Mouse (Mus musculus) lung, postnatal 10 days (tissue): ENCODE measurements around the gene Ctse.

Experiments
- DNase-seq: peaks from one replicate; pipeline ENCODE4 v3.0.0; 2021

Gene Ctse

GRCm38 (mm10) chr1:131637791-131638540 lies at the start of gene Ctse:
Ctse (plus strand) TSS chr1:131638306.
- DNase-seq: peak; percentile 28

DNA sequence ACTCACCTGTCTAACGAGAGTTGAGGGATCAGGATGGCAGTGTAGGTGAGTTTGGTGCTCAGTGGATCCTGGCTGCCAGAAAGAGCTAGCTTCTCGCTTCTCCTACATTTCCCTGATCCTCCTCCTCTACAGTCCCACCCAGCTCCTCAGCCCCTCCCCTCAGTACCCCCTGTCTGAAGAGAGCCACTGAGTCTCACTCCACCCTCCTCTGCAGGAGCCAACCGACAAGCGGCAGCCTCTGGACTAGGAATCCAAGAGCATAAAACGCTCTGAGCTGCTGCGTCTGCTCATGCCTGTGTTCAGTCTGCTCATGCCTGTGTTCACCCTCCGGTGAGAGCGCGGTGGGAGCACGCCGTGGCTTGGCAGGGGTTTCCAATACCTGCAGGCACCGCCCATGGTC lies 39.2 kb upstream of the Ctse start, which contains the start of gene Avpr1b:
Avpr1b (plus strand) TSS at position 335 of the 400 bp plus-strand sequence.
- DNase-seq: no peak

- no peak for DNase-seq
Measured at GRCm38 (mm10) chr1:131600314-131600713, 37.8 kb upstream of the Ctse start.

- no peak for DNase-seq
Measured at GRCm38 (mm10) chr1:131606719-131607118, 31.4 kb upstream of the Ctse start.

DNA sequence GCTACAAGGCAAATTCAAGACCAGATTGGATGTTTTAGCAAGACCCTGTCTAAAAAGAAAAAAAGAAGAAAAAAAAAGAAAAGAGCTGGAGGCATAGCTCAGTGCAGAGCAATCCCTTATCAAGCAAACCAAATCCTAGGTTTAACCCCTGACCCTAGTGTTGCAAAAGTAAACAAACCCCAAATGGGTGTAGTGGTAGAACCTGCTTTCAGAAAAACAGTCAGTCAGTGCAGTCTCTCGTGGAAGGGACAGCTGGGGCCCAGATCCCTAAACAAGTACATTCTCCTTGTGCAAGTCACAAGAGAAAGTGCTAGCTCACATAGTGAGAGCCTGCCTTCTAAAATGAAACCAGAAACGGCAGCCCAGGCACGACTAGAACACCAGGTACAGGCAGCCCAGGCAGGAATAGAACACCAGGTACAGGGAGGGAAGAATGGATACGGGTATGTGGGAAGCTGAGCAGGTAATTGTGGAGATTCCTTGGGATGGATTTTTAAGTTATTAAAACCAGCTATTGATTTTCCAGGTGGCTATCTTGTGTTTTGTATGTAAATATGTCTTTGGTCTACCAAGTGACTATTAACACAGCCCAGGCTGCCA lies 25.4 kb upstream of the Ctse start:
- DNase-seq: peak; percentile 16

DNA sequence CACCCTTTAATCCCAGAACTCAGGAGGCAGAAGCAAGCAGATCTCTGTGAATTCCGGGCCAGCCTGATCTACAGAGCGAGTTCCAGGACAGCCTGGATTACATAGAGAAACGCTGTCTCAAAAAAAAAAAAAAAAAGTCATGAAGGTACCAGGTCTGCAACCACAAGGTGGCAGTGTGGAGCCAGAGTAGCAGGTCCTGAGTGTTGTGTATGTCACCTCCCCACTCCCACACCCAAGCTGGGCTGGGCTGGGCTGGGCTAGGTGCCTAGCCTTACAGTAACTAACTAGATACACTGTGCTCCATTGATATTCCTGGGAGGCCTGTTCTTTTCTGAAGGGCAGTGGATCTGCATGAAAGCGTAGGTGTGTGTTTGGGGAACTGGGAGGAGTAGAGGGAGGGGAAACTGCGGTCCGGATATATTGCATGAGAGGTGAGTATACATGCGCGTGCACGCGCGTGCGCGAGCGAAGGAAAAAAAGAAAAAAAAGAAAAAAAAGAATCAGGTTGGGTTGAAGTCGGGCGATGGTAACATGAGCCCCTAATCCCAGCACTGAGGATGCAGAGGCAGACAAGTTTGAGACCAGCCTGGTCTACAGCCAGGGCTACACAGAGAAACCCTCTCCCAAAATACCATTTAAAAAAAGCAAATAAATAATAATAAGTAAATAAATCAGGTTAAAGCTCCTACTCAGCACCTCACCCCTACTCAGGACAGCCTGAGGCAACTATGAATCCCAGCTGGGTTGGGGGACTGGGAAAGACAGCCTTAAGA lies 24.6 kb upstream of the Ctse start:
- DNase-seq: peak; percentile 82

GRCm38 (mm10) chr1:131614641-131615040 lies 23.5 kb upstream of the Ctse start:
- no peak for DNase-seq

- no peak for DNase-seq
Measured at GRCm38 (mm10) chr1:131616131-131616530, 22.0 kb upstream of the Ctse start.

GRCm38 (mm10) chr1:131616546-131617220 lies 21.4 kb upstream of the Ctse start:
- no peak for DNase-seq

- DNase-seq: no peak
Measured at GRCm38 (mm10) chr1:131618576-131618975, 19.5 kb upstream of the Ctse start.

DNA sequence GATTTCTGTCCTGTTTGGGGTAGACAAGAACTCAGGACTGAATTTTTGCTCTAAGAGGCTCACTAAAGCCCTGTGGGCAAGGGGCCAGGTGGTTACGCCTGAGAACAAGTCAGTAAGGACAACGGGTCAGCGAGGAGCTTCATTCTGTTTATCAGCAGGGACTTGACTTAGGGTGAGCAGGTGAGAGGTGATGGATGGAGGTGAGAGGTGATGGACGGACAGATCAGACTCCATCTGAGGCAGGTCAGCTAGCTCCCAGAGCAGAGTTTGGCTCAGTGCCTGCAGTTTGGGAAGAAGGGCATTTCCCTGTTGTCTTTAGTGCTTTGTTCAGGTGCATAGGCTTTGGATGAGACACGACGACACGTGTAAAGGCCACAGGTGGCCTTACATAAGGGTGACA lies 18.8 kb upstream of the Ctse start:
- no peak for DNase-seq

DNA sequence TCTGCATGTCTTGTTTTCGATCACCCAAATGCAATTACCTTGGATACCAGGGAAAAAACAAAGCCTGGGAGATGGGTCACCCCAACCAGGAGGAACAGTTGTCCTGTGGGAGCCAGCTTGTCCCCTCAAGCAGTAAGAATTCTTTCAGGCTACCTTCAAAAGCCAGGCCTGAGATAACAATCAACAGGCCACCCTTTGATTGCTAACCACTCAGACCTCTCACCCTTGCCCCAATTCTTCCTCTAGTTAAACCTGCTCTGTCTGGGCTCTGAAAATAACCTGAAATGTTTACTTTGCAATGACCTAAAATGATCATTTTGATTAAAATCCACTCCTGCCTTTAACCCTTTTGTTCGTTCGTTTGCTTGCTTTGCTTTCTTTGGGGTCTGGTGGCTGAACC lies 14.5 kb upstream of the Ctse start:
- no peak for DNase-seq

DNA sequence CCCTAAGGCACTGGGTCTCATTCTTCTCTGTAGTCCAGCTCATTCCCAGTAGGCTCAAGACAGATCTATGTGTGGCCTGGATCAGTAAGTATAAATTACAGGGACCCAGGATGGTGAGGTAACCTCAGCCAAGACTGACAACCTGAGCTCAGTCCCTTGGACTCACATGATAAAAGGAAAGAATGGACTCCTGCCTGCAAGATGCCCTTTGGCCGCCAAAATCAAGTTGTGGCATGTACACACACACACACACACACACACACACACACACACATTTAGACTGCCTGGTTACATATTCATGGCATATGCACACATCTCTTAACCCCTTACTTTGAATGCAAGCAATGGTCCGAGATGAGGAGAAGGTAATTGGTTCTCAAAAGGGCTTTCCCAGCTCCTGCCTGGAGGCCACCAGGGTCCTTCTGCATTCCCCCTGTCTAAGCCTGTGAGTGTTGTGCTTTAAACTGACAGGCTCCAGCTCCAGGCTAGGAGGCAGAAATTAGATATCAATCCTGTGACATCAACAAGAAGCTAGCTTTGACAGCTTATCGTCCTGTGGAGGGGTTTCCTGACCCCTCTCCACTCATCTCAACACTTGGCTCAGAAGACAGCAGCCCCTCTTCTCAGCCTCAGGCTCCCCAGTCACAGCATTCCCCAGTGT lies 13.8 kb upstream of the Ctse start:
- no peak for DNase-seq

- DNase-seq: no peak
Measured at GRCm38 (mm10) chr1:131626200-131626599, 11.9 kb upstream of the Ctse start.

DNA sequence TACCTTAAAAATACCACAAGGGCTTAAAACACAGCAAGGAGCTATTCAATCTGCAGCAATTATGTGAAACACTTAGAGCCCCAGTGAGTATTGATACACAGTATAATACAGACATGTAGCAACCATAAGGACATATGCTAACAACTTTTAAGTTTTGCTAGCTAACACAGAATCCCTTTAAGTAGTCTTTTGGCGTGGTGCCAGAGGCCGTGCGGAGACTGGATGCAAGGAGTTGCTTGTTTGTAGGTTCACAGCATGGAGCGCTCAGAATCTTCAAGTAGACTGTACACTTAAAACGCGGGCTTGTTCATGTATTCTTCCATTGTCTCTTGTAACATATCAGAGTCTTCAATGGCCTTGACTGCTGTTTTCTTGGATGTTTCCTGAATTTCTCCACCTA lies 5.9 kb upstream of the Ctse start:
- DNase-seq: peak; percentile 12

GRCm38 (mm10) chr1:131634495-131634894 lies 3.6 kb upstream of the Ctse start:
- no peak for DNase-seq

- no peak for DNase-seq
Measured at GRCm38 (mm10) chr1:131638541-131639421, 675 bp downstream of the Ctse start.

GRCm38 (mm10) chr1:131640062-131640461 lies 2.0 kb downstream of the Ctse start:
- DNase-seq: no peak

- DNase-seq: no peak
Measured at GRCm38 (mm10) chr1:131641565-131641964, 3.5 kb downstream of the Ctse start.

GRCm38 (mm10) chr1:131642251-131642650 lies 4.1 kb downstream of the Ctse start:
- DNase-seq: no peak

- DNase-seq: no peak
Measured at GRCm38 (mm10) chr1:131652670-131653443, 14.8 kb downstream of the Ctse start.
